ENCODE assay signal across 34 mouse cellular contexts in genomic region chr7:117943435-117943834, GRCm38 (mm10).
"Had no signal": no experiment of that assay in that cellular context is flagged by ENCODE, and none has a peak within 500 bp of the region (broad histone marks: within the 10 kb centered on the region; RNA-seq: fewer than 3 reads in every experiment).

No protein-coding gene starts in this region.

- H3K4me2 ChIP-seq: heart, embryonic 11.5 days; heart, embryonic 12.5 days; heart, embryonic 13.5 days; heart, embryonic 15.5 days; hindbrain, embryonic 12.5 days; hindbrain, embryonic 13.5 days; hindbrain, embryonic 14.5 days; hindbrain, embryonic 15.5 days; intestine, embryonic 15.5 days; kidney, embryonic 15.5 days had no signal

- H3K4me1 ChIP-seq: heart, embryonic 10.5 days; heart, embryonic 12.5 days; heart, embryonic 13.5 days; heart, embryonic 15.5 days; hindbrain, embryonic 10.5 days; hindbrain, embryonic 12.5 days; hindbrain, embryonic 13.5 days; intestine, embryonic 15.5 days; kidney, embryonic 15.5 days had no signal

- DNase-seq: heart, postnatal 10 days; heart, postnatal 36 days; heart, postnatal 4 days; kidney, adult 11 months; kidney, adult 18-20 months; kidney, adult 2 months; kidney, adult 8-10 months; kidney, adult 9 months; kidney, postnatal 10 days; kidney, postnatal 14 days; kidney, postnatal 25 days; kidney, postnatal 36 days; kidney, postnatal 4 days; layer of hippocampus, adult 9-11 months; layer of hippocampus, postnatal 36 days had no signal

- H3K9ac ChIP-seq: heart, embryonic 12.5 days; heart, embryonic 13.5 days; heart, embryonic 15.5 days; hindbrain, embryonic 12.5 days; hindbrain, embryonic 13.5 days; hindbrain, embryonic 14.5 days; hindbrain, embryonic 15.5 days; intestine, embryonic 15.5 days; kidney, embryonic 15.5 days had no signal

- H3K36me3 ChIP-seq: heart, embryonic 10.5 days; heart, embryonic 12.5 days; heart, embryonic 13.5 days; heart, embryonic 15.5 days; hindbrain, embryonic 10.5 days; hindbrain, embryonic 12.5 days; hindbrain, embryonic 13.5 days; hindbrain, embryonic 15.5 days; intestine, embryonic 15.5 days; kidney, embryonic 15.5 days had no signal

- H3K4me3 ChIP-seq: heart, embryonic 10.5 days; heart, embryonic 12.5 days; heart, embryonic 13.5 days; heart, embryonic 15.5 days; hindbrain, embryonic 10.5 days; hindbrain, embryonic 12.5 days; hindbrain, embryonic 13.5 days; hindbrain, embryonic 15.5 days; intestine, embryonic 15.5 days; kidney, embryonic 15.5 days; layer of hippocampus, adult 2 months had no signal

- H3K27ac ChIP-seq: heart, embryonic 10.5 days; heart, embryonic 13.5 days; heart, embryonic 15.5 days; hindbrain, embryonic 10.5 days; hindbrain, embryonic 12.5 days; hindbrain, embryonic 13.5 days; hindbrain, embryonic 14.5 days; hindbrain, embryonic 15.5 days; hindbrain, postnatal 0 days; intestine, embryonic 15.5 days; kidney, embryonic 15.5 days; kidney, postnatal 0 days; layer of hippocampus, adult 2 months had no signal

- H3K27me3 ChIP-seq: heart, embryonic 12.5 days; heart, embryonic 13.5 days; heart, embryonic 15.5 days; hindbrain, embryonic 12.5 days; hindbrain, embryonic 13.5 days; hindbrain, embryonic 15.5 days; intestine, embryonic 15.5 days; kidney, embryonic 15.5 days had no signal

- ATAC-seq: hindbrain, embryonic 16.5 days; hindbrain, postnatal 0 days; inflammation-experienced regulatory T-cells, adult 6 months; intestine, embryonic 15.5 days; intestine, embryonic 16.5 days; intestine, postnatal 0 days had no signal

- H3K9me3 ChIP-seq: heart, embryonic 10.5 days; heart, embryonic 12.5 days; heart, embryonic 13.5 days; heart, embryonic 15.5 days; hindbrain, embryonic 10.5 days; hindbrain, embryonic 12.5 days; hindbrain, embryonic 13.5 days; hindbrain, embryonic 15.5 days; intestine, embryonic 15.5 days; kidney, embryonic 15.5 days had no signal
